Mouse (Mus musculus): ENCODE results near the gene Pilrb1.
A peak's percentile ranks its signal among the peaks of the same experiment; 100 is the strongest.
"Not testable (repeated sequence)": the region's sequence is repeated elsewhere in the genome, so short reads cannot be mapped to it uniquely, and the experiment has no call there.

Gene Pilrb1

GRCm38 (mm10) chr5:137857960-137858710 lies at the start of gene Pilrb1:
Pilrb1 (minus strand) TSS chr5:137858106.
- DNase-seq (ENCODE audit: low read depth, low spot score) = not testable (repeated sequence)

GRCm38 (mm10) chr5:137897812-137898211 lies 39.9 kb upstream of the Pilrb1 start:
- peak; percentile 9 for DNase-seq (ENCODE audit: low read depth, low spot score)

GRCm38 (mm10) chr5:137892954-137893353 lies 35.0 kb upstream of the Pilrb1 start:
- peak; percentile 3 for DNase-seq (ENCODE audit: low read depth, low spot score)

- DNase-seq (ENCODE audit: low read depth, low spot score) = no peak
These were observed 29.8 kb upstream of the Pilrb1 start for GRCm38 (mm10) chr5:137887666-137888065.

- DNase-seq (ENCODE audit: low read depth, low spot score) = peak; percentile 74
These were observed 28.0 kb upstream of the Pilrb1 start for GRCm38 (mm10) chr5:137885894-137886293.

GRCm38 (mm10) chr5:137883345-137883744 lies 25.4 kb upstream of the Pilrb1 start:
- DNase-seq (ENCODE audit: low read depth, low spot score) = no peak

GRCm38 (mm10) chr5:137882922-137883321 lies 25.0 kb upstream of the Pilrb1 start:
- peak; percentile 2 for DNase-seq (ENCODE audit: low read depth, low spot score)

- peak; percentile 17 for DNase-seq (ENCODE audit: low read depth, low spot score)
These were observed 20.0 kb upstream of the Pilrb1 start for GRCm38 (mm10) chr5:137877860-137878259.

GRCm38 (mm10) chr5:137875054-137875453 lies 17.1 kb upstream of the Pilrb1 start:
- no peak for DNase-seq (ENCODE audit: low read depth, low spot score)

GRCm38 (mm10) chr5:137872381-137872702 lies 14.4 kb upstream of the Pilrb1 start:
- DNase-seq (ENCODE audit: low read depth, low spot score) = not testable (repeated sequence)

GRCm38 (mm10) chr5:137871644-137872380 lies 13.9 kb upstream of the Pilrb1 start, which contains the start of gene Pilrb2:
Pilrb2 (minus strand) TSS chr5:137871815.
- not testable (repeated sequence) for DNase-seq (ENCODE audit: low read depth, low spot score)

GRCm38 (mm10) chr5:137868600-137868999 lies 10.7 kb upstream of the Pilrb1 start:
- DNase-seq (ENCODE audit: low read depth, low spot score) = not testable (repeated sequence)

- not testable (repeated sequence) for DNase-seq (ENCODE audit: low read depth, low spot score)
These were observed 6.1 kb upstream of the Pilrb1 start for GRCm38 (mm10) chr5:137864008-137864407.

- DNase-seq (ENCODE audit: low read depth, low spot score) = not testable (repeated sequence)
These were observed 1.0 kb downstream of the Pilrb1 start for GRCm38 (mm10) chr5:137856870-137857269.

- DNase-seq (ENCODE audit: low read depth, low spot score) = not testable (repeated sequence)
These were observed 3.0 kb downstream of the Pilrb1 start for GRCm38 (mm10) chr5:137854907-137855306.

GRCm38 (mm10) chr5:137850313-137850712 lies 7.6 kb downstream of the Pilrb1 start:
- DNase-seq (ENCODE audit: low read depth, low spot score) = not testable (repeated sequence)

GRCm38 (mm10) chr5:137837110-137837509 lies 20.8 kb downstream of the Pilrb1 start:
- DNase-seq (ENCODE audit: low read depth, low spot score) = not testable (repeated sequence)

GRCm38 (mm10) chr5:137836611-137837010 lies 21.3 kb downstream of the Pilrb1 start:
- no peak for DNase-seq (ENCODE audit: low read depth, low spot score)

GRCm38 (mm10) chr5:137835966-137836520 lies 21.9 kb downstream of the Pilrb1 start, which contains the start of gene Pilra:
Pilra (minus strand) TSS chr5:137836281.
- not testable (repeated sequence) for DNase-seq (ENCODE audit: low read depth, low spot score)

GRCm38 (mm10) chr5:137833500-137833899 lies 24.4 kb downstream of the Pilrb1 start:
- no peak for DNase-seq (ENCODE audit: low read depth, low spot score)

- no peak for DNase-seq (ENCODE audit: low read depth, low spot score)
These were observed 26.4 kb downstream of the Pilrb1 start for GRCm38 (mm10) chr5:137831506-137831905.

- DNase-seq (ENCODE audit: low read depth, low spot score) = no peak
These were observed 26.8 kb downstream of the Pilrb1 start for GRCm38 (mm10) chr5:137831106-137831505.
